Mouse (Mus musculus): ENCODE measurements around the gene Olfr1411.

DNA sequence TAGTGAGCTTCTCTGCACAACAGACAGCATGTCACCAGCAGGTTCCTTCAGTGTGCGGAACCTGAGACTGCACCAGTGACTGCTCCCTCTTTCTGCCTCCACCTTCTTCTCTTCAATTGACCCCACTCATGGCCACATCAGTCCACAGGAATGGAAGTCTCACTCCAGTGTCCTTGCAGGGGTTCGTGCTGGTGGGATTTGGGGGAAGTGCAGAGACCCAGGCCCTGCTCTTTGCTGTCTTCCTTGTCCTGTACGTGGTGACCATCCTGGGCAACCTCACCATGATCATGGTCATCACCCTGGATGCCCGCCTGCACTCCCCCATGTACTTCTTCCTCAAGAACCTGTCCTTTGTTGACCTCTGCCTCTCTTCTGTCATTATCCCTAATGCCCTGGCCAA lies 13.5 kb downstream of the Olfr1411 start:
- no peak for TF ChIP-seq CTCF (conservative IDR thresholded peaks at IDR 0.05; ENCODE audit: low read length)
- no peak for TF ChIP-seq NANOG (IDR thresholded peaks at IDR 0.05; ENCODE audit: borderline replicate concordance, low read length)

Measured in E14TG2a.4 (cell line).